Mouse (Mus musculus) brain, adult 2 months (tissue): ENCODE measurements around the gene Ulk3.

Source experiments
- DNase-seq: peaks from one replicate; pipeline ENCODE4 v3.0.0; 2011; ENCODE audit warnings: low read depth, low spot score

Ulk3 gene

DNA sequence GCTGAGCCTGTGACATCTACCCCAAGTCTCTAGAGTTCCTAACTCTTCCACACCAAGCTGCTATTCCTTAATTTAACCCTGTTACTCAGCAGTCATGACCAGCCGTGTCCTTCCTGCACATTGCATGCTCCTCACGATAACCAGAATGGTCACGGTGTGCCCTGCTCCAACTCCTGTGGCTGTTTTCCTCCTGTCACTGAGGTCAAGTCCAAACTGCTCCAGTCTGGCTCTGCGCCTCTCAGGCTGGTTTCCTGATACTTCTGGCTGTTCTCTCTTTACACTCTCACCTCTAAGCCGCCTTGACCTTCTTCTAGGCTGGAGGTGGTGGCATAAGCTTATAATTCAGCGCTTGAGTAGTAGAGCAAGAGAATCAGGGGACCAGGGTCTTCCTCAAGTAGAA, 20.8 kb upstream of the Ulk3 start:
- DNase-seq: no peak

DNA sequence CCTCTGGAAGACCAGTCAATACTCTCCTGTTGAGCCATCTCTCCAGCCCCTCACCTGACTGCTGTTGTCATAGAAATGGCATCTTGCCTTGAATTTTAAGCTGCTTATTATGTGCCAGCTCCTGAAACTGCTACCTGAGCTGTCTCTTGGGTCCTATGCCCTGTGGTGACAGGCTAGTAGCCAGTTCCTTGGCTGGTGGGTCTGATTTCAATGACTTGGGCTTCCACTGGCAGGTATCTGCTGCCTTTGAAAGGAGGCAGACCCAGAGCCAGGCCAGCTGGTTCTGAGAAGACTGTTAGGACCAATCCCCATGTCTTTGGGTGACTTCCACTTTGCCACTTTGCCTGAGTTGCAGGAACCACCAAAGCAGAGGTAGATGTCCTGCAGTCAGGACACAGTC, 14.9 kb upstream of the Ulk3 start:
- DNase-seq: no peak

DNA sequence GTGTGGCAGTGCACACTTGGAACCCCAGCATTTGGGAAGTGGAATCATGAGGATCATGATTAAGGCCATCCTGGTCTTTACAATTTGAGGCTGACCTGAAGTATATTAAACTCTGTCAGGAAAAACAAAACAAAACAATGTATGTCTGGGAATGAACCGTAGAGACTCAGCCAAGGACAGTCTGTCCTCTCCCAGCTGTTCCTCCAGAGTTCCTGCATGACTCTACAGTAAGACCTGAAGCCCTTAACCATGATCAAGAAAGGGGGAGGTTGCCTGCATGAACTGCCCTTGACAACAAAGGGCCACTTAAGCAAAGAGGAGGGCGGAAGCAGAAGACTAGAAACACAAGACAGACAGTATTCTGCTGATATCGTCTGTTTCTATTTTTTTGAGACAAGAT, 13.7 kb upstream of the Ulk3 start:
- DNase-seq: no peak

DNA sequence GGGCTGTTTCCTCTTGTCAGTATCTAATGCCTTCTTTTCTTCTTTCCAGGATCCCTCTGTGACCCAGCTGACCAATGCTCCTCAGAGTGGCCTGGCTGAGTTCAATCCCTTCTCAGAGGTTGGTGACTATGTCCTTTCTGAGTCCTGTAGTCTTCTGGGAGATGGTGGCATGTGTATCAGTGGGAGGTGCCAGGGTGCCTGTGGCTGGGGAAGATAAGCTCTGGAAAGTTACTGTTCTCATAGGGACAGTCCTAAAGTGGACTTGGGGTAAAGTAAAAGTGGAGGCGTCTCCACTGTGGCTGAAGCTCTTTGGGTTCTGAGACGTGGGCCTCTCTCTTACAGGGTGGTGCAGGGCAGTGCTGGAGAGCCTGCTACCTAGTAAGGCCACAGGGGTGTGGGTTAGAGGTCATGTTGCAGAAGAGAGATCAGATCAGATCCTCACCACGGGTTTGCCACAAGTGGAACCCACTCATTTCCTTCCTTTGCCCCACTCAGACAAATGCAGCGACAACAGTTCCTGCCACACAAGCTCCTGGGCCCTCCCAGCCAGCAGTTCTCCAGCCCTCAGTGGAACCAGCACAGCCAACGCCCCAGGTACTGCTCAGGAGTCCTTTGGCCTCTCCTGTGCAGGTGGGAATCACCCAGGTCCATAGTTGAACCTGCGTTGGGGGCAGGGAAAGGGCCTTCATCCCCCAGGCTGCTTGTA, 12.0 kb upstream of the Ulk3 start:
- DNase-seq: no peak

DNA sequence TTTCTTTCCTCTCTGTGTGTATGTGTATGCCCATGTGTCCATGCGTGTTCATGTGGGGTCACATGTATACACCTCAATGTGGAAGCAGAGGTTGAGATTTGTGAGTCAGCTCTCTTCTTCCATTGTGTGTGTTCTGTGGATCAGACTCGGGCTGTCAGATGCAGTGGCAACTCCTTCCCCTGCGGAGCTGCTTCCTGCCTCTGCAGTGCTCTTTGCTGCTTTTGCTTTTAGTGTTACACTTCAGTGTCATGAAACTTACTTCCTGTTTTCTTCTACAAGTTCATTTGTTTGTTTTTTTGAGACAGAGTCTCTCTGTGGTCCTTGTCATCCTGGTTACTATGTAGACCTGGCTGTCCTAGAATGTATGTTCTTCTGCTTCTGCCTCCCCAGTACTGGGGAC, 4.3 kb upstream of the Ulk3 start:
- DNase-seq: no peak

DNA sequence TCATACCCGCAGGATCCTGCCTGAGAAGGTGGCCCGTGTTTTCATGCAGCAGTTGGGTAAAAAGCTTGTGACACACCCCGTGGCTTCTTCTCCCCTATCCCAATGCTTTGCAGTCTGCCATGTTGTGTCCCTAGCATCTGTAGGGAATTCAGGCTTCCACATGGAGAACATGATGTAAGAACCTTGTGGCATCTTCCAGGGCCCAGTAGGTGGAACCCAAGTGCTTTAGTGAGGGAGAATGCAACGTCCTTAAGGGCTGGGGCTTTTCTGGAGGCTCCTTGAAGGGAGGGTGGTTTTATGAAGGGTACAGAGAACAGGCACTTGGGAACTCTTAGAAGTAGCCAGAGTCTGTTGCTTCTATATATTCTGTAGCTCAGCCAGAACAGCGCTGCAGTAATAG, 1.5 kb downstream of the Ulk3 start:
- DNase-seq: peak; percentile 83

DNA sequence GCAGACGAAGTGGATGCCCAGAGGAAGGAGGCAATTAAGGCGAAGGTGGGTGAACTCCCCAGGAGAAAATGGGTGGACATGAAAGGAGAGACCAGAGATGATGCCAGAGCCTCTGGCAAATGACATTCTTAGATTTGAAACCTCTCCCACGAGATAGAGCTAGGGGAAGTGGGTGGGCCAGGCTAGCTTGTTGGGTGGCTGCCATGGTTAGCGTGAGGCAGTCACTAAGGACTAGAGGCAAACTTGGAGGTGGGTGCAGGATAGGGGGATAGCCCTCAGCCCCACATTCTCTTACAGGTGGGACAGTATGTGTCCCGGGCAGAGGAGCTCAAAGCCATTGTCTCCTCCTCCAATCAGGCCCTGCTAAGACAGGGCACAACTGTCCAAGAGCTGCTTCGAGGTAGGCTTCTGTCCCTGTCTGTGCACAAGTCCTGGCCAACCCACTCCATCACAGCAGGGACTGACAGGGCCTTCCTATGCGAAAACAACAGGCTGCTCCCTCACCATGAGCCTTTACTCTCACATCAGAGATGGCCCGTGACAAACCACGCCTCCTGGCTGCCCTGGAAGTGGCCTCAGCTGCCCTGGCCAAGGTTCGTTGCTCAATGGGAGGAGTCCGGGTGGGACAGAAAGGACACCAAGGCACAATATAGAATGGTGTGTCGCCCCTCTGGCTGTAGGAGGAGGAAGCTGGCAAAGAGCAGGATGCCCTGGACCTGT, 4.4 kb downstream of the Ulk3 start:
- DNase-seq: peak; percentile 40

DNA sequence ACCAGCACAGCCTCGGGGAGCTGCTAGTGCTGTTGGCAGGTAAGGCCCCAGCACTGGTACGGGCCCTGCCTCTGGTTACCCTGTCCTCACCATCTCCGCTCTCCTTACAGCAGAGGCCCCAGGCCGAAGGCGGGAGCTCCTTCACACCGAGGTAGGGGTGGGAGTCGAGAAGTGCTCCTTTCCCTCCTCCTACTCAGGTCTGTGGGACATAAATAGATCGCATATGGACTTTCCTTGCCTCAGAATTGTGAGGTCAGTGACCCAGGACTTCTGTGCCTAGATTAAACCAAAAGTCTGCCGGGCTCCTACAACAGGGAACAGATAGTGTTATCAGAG, 4.9 kb downstream of the Ulk3 start:
- no peak for DNase-seq

DNA sequence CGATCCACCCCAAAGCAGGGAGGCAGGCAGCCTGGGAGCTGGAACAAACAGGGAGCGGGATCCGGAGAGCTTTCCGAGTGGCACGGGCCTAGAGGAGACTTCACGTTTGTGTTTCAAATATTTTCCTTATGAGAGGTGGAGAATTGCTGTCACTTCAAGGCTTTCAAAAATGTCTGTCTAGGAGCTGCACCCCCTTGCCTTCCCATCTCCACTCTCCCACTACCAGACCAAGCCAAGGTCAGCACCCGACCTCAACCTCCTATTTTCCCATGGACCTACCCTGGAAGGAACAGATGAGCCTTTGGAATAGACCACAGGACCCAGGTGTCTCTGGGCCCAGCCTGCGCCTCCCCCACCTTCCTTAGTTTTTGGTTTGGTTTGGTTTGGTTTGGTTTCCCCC, 8.0 kb downstream of the Ulk3 start:
- no peak for DNase-seq

DNA sequence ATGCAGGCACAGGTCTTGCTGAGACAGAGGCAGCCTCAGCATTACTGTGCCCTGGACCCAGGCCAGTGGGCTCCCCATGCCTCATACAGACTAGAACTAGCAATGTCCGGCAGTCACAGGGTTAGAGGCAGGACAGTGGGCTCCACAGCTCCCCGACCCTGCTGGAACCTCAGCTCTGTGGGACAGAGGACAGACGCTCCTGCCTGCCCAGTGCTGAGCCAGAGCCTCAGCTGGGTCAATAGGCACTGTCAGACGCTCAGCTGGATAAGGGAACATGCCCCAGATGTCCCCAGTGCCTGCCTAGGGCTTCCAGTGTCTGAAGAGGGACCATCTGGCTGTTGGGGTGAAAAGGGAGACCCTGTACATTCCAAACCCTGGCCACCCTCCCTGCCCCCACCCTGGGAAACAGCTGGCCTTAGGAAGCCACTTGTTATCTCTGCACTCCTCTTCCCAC, 8.7 kb downstream of the Ulk3 start:
- DNase-seq: peak; percentile 29

DNA sequence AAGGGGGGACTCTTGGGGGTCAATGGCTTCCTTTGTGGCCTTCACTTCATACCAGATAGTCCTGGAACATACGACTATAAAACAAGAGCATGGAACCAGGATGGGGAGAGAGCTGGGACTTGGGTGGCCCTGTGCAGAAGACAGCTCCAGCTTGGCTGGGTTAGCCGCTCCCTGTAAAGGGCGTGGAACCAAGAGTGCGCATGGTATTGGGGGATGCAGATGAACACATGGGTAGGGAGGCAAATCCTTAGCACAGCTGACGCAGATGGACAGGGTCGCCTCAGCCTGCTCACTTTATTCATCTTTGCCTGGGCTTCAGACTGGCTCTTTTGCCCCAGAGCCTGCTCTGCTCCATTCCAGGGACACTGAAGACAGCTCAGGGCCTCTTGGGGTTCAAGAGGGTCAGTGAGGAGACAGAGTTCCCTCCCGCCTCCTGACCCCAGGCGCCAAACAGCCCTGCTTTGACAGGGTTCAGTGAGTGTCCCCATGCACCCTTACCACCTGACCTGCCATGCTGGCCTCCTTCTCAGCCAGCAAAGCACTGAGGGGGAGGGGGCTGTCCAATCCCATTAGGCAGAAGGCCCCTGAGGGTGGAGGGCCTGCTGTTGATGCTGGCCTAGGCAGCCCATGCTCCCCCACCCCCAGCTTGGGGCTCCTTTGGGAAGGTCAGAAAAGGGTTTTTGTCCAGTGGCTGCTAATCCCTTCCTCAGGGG, 9.8 kb downstream of the Ulk3 start:
- DNase-seq: no peak

DNA sequence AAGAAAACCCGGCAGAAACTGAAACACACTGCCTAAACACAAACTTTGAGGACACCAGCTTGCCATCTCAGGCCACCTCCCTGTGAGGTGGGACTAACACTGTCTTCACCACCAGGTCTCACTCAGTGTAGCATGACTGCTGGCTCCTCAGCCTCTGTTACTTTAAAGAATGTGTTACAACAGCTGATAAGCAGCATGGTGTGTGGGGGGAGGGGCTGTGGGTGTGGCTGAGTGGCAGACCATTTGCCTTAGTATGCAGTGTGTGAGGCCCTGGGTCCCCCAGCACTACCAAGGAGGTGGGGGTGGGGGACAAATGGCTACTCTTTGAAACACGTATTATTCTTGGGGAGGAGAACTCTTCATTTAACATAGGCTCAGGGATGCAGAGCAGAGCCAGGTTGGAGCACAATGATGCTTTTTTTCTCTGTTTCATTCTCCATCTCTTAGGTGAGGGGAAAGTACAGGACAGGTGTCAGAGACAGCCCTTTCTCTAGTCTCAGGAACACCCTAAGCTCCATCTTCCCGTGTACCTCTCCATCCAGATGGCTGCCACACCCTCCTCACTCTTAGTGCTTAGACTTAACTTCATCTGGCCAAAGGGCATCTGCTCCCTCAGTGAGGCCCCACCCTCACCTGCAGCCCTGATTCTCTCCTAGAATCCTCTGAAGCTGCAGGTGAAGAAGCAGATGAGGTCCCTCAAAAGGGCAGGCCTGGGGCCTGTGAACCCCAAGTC, 11.5 kb downstream of the Ulk3 start:
- DNase-seq: no peak

DNA sequence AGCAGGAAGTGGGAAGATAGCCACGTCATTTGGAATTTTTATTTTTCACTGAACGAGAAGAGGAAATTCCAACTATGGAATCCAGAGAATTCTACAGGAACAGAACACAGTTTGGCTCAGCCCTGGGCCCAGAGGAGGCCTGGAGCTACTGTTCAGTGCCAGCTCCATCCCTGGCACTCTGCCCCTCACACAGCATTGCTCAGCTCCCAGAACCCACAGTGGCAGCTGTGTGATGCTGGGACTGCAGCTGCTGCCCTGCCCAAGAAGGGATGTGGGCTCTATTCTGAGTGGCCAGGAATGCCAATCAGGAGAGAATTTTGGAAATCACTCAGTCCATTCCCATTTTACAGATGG, 12.1 kb downstream of the Ulk3 start:
- DNase-seq: peak; percentile 92

DNA sequence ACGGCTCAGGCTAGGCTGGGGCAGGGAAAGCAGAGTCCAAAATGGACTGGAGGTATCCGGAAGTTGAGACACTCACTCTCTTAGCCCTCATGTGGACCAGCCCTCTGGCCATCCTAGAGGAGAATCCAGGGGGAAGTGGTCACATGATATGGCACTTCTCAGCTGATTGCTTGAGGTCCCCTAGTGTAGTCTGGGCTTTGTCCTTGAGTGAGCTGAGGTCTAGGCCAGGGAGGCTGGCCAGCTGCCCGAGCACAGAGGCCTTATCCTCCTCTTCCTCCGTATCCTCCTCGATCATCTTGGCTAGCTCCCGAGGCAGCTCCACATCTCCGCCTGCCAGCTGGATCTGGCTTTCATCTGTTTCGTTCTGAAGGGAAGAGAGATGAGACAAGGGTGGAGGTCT, 12.8 kb downstream of the Ulk3 start:
- no peak for DNase-seq

DNA sequence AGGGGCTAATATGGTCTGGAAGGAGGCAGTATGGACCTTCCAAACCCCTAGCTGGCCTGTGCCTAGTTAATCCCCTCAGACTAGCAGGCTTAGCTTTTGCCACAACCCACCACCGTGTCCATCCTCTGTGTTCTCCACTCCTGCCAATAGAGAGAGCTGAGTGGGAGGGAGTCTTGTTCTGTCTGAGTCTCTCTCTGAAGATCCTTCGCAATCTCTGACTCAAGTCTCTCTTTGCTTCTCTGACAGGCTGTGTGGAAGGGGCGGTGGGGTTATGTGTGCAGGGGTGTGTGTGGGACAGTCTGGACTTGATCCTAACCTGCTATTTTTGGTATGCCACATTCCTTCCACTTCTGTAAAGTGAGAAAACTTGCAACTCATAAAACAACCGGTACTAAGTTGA, 15.6 kb downstream of the Ulk3 start:
- peak; percentile 59 for DNase-seq

DNA sequence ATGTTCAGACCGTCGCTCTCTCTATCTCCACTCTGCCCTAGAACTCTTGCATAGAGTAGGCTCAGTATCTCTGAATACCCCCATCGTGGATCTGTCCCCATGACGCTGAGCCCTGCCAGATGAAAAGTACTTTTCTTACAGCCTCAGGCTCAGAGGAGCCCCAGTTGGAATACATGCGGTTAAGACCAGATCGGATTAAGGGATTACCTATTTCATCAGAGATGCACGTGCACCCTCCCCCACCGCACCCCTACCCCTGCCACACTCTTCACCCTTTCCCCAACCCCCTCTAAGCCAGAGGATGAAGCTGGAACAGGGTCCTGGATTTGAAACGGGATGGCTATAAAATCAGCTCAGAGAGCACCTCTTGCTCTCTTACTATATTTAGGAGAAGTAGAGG, 16.3 kb downstream of the Ulk3 start:
- no peak for DNase-seq

DNA sequence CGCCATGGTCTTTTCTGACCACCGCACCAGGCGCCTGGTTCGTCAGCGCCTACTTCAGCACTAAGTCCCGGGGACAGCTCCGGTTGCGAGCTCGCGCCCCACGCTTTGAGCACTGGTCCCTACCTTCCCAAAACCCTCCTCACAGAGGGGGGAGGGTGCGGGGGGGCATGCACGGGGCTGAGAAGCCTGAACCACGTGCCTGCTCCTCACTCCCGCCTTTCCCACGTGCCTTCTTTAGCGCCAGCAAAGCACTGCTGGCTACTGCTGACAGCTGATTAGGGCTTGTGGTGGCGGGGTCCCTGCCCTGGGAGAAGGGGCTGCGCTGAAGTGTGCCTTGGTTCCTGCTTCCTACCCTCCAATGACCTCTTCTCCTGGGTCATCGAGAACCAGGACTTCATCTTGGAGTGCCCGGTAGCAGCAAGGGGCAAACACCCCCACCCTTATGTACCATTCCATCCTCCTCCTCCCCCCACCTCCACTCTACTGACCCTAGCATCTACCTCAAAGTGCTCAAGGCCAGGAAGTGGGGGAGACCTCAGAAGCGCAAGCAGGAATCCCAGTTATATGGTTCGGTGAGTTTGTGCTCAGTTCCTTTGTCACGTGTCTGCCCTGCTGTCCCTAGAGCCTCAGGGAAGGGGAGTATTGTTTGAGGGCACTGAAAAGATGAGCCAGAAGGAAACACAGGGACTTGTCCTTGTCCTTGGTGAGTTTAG, 17.0 kb downstream of the Ulk3 start, which contains the start of gene Cplx3:
Cplx3 (minus strand) TSS at position 143 of the 713 bp plus-strand sequence.
- DNase-seq: peak; percentile 43

DNA sequence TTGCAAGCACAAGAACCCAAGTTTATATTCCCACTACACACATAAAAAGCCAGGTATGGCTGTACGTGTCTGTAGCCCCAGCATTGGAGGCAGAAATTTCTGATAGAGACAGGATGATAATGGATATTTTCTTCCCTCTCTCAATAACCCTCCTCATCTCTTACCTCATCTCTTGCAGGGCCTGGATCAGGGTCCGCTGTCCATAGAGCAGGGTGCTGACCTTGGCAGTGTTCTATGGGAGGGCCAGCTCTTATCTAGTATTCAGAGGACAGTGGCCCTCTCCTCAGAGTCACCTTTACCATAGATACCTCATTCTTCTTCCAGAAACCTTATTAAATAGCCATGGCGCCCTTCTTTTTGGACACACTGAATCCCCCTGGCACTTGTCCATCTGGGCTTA, 20.6 kb downstream of the Ulk3 start:
- no peak for DNase-seq

DNA sequence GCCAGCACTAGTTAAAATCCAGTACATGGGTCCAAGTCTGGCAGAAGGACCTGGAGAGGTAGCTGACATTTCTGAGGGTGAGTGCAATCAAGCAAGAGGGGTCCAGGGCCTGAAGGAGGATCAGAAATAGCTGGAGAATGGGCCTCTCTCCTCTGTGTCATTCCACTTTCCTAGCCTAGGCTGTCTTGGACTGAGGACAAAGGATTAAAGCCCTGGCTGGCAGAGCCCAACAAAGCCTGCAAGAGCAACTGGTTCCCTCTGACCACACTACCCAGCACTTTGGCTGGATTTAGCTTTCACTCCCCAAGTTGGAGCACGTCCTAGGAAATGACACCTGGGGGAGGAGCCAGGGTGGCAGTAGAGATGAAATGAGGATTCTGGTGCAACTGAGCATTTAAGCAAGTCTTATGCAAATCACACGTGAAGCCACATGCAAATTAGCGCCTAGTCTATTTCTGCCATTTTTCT, 21.1 kb downstream of the Ulk3 start:
- DNase-seq: peak; percentile 87

DNA sequence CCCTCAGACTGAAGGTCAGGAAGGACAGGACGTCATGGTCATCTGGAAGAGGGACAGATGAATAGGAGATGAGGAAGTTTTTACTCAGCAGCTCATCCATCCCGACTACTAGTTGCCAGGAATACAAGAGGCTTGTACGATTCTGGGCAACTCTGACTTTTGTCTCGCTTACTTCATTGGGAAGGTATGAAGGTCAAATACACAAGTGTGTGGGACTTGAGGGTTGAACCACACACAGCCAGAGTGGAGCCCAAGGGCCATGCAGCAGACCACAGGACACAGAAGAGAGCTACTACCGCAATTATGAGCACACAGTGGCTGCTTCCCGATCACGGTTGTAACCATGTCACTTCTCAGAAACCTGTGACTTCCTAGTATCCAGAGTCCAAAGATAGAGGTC, 23.3 kb downstream of the Ulk3 start:
- no peak for DNase-seq

DNA sequence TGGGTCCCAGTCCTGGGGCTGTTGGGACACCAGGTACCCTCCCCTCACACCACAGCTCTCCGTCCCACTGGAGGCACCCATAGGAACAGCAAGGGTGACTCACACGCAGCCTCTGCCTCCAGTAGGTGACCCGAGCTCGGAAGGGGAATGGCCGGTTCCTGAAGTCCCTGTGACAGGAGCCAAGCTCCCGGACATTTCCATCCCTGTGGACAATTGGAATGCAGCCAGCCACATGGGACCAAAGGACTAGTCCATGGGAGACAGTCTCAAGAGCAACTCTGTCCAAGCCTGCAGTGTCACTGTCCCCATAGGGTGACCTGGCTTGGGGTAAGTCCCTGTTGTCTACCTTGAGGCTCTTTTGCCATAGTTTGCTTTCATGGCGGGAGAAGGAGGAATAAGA, 24.7 kb downstream of the Ulk3 start:
- no peak for DNase-seq

DNA sequence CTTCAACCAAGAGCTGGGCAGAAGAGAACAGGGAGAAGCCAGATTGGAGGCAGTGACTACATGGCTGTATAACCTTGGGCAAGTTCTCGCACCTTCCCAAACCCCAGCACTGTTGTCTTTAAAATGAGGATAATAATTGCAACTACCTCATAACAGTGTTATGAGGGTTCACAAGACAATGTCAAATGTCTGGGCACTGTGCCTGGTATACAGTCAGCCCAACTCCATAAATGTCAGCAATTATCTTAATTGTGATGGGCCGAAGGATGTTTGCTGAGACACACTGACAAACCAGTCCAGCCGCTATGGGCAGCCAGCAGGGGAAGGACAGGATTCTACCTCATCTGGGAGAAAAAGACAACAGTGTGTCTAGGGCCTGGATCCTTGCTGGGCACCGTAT, 25.5 kb downstream of the Ulk3 start:
- DNase-seq: no peak
